Mouse (Mus musculus) forebrain, embryonic 14.5 days (tissue): ENCODE results near the gene Dbp. TPM values are rescaled to one million over a fixed set of nuclear protein-coding genes. Genes with fewer than 3 reads are reported as not detected.

Experiments used
- ATAC-seq: fragments of 200-750 bp; cut with Nextera tagmentation; 2 replicates; pipeline ENCODE4 v1.8.0; 2017; ENCODE audit warnings: mild to moderate bottlenecking, moderate library complexity
- DNase-seq: peaks from one replicate; pipeline ENCODE4 v3.0.0-alpha.2; 2015; ENCODE audit warnings: low spot score
- H3K27ac ChIP-seq: fragments of 300-500 bp; sonication (generic); 2 replicates; pipeline ENCODE4 v1.5.1; 2014; ENCODE audit warnings: low read depth, mild to moderate bottlenecking, control low read depth, low read length, moderate library complexity
- H3K27me3 ChIP-seq: fragments of 300-500 bp; sonication (generic); replicated peaks from 2 replicates; pipeline ENCODE4 v1.6.1; 2014; ENCODE audit warnings: low read length, control low read depth, mixed read lengths; ENCODE audit not compliant: control insufficient read depth, insufficient read depth
- H3K36me3 ChIP-seq: fragments of 300-500 bp; sonication (generic); 2 replicates; pipeline ENCODE4 v1.6.1; 2014; ENCODE audit warnings: low read length, control low read depth; ENCODE audit not compliant: control insufficient read depth, insufficient read depth
- H3K4me1 ChIP-seq: fragments of 300-500 bp; sonication (generic); 2 replicates; pipeline ENCODE4 v1.6.1; 2014; ENCODE audit warnings: antibody characterized with exemption, low read length, control low read depth; ENCODE audit not compliant: control insufficient read depth, insufficient read depth
- H3K4me2 ChIP-seq: fragments of 300-500 bp; sonication (generic); 2 replicates; pipeline ENCODE4 v1.6.1; 2014; ENCODE audit warnings: mild to moderate bottlenecking, control low read depth, low read length
- H3K4me3 ChIP-seq: fragments of 300-500 bp; sonication (generic); 2 replicates; pipeline ENCODE4 v1.5.1; 2014; ENCODE audit warnings: low read depth, low read length, control low read depth
- H3K9ac ChIP-seq: fragments of 300-500 bp; sonication (generic); 2 replicates; pipeline ENCODE4 v1.6.1; 2014; ENCODE audit warnings: mild to moderate bottlenecking, low read length, control low read depth, moderate library complexity
- H3K9me3 ChIP-seq: fragments of 300-500 bp; sonication (generic); replicated peaks from 2 replicates; pipeline ENCODE4 v1.6.1; 2016; ENCODE audit warnings: low read length, control low read depth, mixed read lengths; ENCODE audit not compliant: control insufficient read depth
- WGBS: fragments of 180-500 bp; shearing (Covaris S2); extraction: QIAGEN DNeasy Blood & Tissue Kit; methylation state at CpG from one replicate; pipeline ENCODE4 v1.1.7; 2014; 5-methylcytosine and 5-hydroxymethylcytosine counted together
- polyA plus RNA-seq: library from polyadenylated mRNA; unstranded; fragments of >200 nt; fragmentation: Nextera tagmentation; extraction: Ambion mirVana; gene quantifications from 2 replicates; pipeline ENCODE4 v1.2.1, GENCODE M21; 2014

Dbp gene
- polyA plus RNA-seq, 1 experiment from 2014 or later = 3.6 TPM

- no peaks in the 10 kb centered on the region for H3K36me3 ChIP-seq
- no peaks in the 10 kb centered on the region for H3K9me3 ChIP-seq
- H3K4me3 ChIP-seq = peak overlapping the region; percentile 38; the same call in 1 of the 2 replicates
- 91% methylated on average over 11 of the region's 11 CpGs for WGBS
- no peak overlapping the region for H3K9ac ChIP-seq
- H3K4me2 ChIP-seq = peak overlapping the region; percentile 83
- no peak for ATAC-seq
- peaks cover 22% of the 10 kb centered on the region for H3K4me1 ChIP-seq
- DNase-seq = no peak
- H3K27ac ChIP-seq = no peak overlapping the region
- peaks cover 15% of the 10 kb centered on the region for H3K27me3 ChIP-seq
These were observed 3.3 kb upstream of the Dbp start for GRCm38 (mm10) chr7:45701607-45702006.

DNA sequence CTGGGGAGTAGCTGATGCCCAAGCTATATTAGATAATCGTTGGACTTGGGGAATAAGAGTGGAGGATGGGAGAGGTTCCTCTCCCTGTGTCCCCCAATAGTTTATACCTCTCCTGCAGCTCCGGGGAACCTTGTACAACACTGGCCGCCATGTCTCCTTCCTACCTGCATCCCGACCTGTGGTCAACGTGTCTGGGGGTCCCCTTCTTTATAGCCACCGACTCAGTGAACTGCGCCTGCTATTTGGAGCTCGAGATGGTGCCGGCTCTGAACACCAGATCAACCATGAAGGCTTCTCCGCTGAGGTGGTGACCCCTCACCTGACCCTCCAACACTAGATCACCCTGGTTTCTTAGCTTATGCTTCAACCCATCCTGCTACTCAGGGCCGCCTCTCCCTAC is 2.6 kb upstream of the Dbp start:
- Histone ChIP-seq H3K27me3 (peaks cover 15% of the 10 kb centered on the region), H3K4me1 (peaks cover 28% of the 10 kb centered on the region), H3K4me3 (no peak overlapping the region), H3K9ac (no peak overlapping the region), H3K36me3 (no peaks in the 10 kb centered on the region), H3K4me2 (no peak overlapping the region), H3K27ac (no peak overlapping the region), H3K9me3 (no peaks in the 10 kb centered on the region)
- 93% methylated on average over 11 of the region's 11 CpGs for WGBS
- DNase-seq (no peak), ATAC-seq (no peak)

- 94% methylated on average over 17 of the region's 17 CpGs for WGBS
- peaks cover 15% of the 10 kb centered on the region for H3K27me3 ChIP-seq
- peak overlapping the region; percentile 38; the same call in 1 of the 2 replicates for H3K9ac ChIP-seq
- H3K4me2 ChIP-seq = peak overlapping the region; percentile 98
- peak overlapping the region; percentile 52; the same call in 1 of the 2 replicates for H3K4me3 ChIP-seq
- peaks cover 34% of the 10 kb centered on the region for H3K4me1 ChIP-seq
- 0 out of 2 replicates have a peak overlapping the region, but pooled peaks have one; percentile 82 for H3K27ac ChIP-seq
- DNase-seq (no peak), ATAC-seq (no peak)
- no peaks in the 10 kb centered on the region for H3K9me3 ChIP-seq
- H3K36me3 ChIP-seq = no peaks in the 10 kb centered on the region
These were observed 1.9 kb upstream of the Dbp start for GRCm38 (mm10) chr7:45702809-45703520.

- 35% methylated on average over 12 of the region's 12 CpGs for WGBS
- no peak for ATAC-seq
- H3K4me3 ChIP-seq = peak overlapping the region; percentile 52
- peak overlapping the region; percentile 82 for H3K27ac ChIP-seq
- H3K9me3 ChIP-seq = no peaks in the 10 kb centered on the region
- H3K27me3 ChIP-seq = peaks cover 12% of the 10 kb centered on the region
- no peaks in the 10 kb centered on the region for H3K36me3 ChIP-seq
- peak overlapping the region; percentile 98 for H3K4me2 ChIP-seq
- H3K9ac ChIP-seq = peak overlapping the region; percentile 38; the same call in 1 of the 2 replicates
- H3K4me1 ChIP-seq = peaks cover 40% of the 10 kb centered on the region
- no peak for DNase-seq
These were observed 1.3 kb upstream of the Dbp start for GRCm38 (mm10) chr7:45703521-45704033.

DNA sequence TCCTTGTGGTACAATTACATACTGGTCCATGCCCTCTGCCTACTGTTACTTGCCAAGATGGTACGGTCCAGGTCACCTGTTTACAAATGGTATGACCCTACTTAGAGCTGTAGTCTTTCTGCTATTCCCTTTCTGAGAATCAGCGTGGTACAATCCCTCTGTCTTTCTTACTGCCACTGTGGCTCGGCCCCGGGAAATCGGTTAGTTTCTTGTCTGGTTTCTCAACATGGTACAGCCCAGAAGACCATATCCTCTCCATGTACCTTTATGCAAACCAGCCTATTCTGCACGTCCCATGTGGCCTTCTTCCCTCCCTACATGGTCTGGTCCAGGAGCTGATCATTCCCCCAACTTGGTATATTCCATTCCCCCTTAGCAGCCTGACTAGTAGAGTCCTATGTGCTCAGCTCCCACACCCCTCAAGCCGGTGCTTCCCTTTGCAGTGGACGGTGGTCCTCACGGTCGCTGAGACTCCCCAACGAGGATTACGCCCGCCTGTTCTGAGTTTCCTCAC is 785 bp upstream of the Dbp start:
- DNase-seq = peak; percentile 90
- 2% methylated on average over 13 of the region's 13 CpGs for WGBS
- Histone ChIP-seq H3K27me3 (peaks cover 8% of the 10 kb centered on the region; the same call in 1 of the 2 replicates), H3K27ac (peak overlapping the region; percentile 82), H3K9me3 (no peaks in the 10 kb centered on the region), H3K4me2 (peak overlapping the region; percentile 98), H3K4me3 (peak overlapping the region; percentile 52), H3K36me3 (no peaks in the 10 kb centered on the region), H3K9ac (peak overlapping the region; percentile 38), H3K4me1 (peaks cover 45% of the 10 kb centered on the region)
- peak; percentile 49 for ATAC-seq

DNA sequence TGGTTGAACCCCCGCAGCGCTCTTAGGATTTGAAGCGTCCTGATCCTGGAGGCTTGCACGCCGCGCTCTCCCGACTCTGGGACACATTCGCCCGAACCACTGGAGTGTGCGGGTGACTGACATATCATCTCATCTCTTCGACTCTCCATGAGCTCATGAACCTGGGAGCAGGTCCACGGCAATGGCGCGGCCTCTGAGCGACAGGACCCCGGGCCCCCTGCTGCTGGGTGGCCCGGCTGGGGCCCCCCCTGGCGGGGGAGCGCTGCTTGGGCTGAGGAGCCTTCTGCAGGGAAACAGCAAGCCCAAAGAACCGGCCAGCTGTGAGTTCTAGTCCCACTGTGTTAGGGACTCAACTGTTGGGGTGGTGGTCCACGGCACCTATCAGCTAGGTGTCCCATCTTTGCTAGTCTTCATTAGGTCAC is 566 bp downstream of the Dbp start:
- Histone ChIP-seq H3K36me3 (peaks cover 10% of the 10 kb centered on the region), H3K27ac (peak overlapping the region; percentile 63), H3K9ac (peak overlapping the region; percentile 75), H3K9me3 (no peaks in the 10 kb centered on the region), H3K27me3 (no peaks in the 10 kb centered on the region), H3K4me1 (peaks cover 46% of the 10 kb centered on the region), H3K4me3 (peak overlapping the region; percentile 52), H3K4me2 (peak overlapping the region; percentile 98)
- ATAC-seq (no peak), DNase-seq (no peak)
- 0% methylated on average over 21 of the region's 21 CpGs for WGBS

GRCm38 (mm10) chr7:45705873-45706281 is 989 bp downstream of the Dbp start:
- Histone ChIP-seq H3K27me3 (no peaks in the 10 kb centered on the region), H3K9ac (peak overlapping the region; percentile 75), H3K36me3 (peaks cover 14% of the 10 kb centered on the region), H3K9me3 (no peaks in the 10 kb centered on the region), H3K4me2 (peak overlapping the region; percentile 98), H3K4me1 (peaks cover 46% of the 10 kb centered on the region), H3K27ac (no peak overlapping the region; the same call in 1 of the 2 replicates), H3K4me3 (peak overlapping the region; percentile 52)
- ATAC-seq (no peak), DNase-seq (no peak)
- WGBS = 0% methylated on average over 7 of the region's 7 CpGs

- H3K9ac ChIP-seq = peak overlapping the region; percentile 75
- H3K4me1 ChIP-seq = peaks cover 42% of the 10 kb centered on the region
- DNase-seq (peak; percentile 82), ATAC-seq (peak; percentile 4; the same call in 1 of the 2 replicates)
- WGBS = 0% methylated on average over 35 of the region's 45 CpGs
- peak overlapping the region; percentile 63; the same call in 1 of the 2 replicates for H3K27ac ChIP-seq
- no peaks in the 10 kb centered on the region for H3K27me3 ChIP-seq
- peak overlapping the region; percentile 98 for H3K4me2 ChIP-seq
- H3K36me3 ChIP-seq = peaks cover 23% of the 10 kb centered on the region
- H3K9me3 ChIP-seq = no peaks in the 10 kb centered on the region
- H3K4me3 ChIP-seq = peak overlapping the region; percentile 52
These were observed 1.9 kb downstream of the Dbp start for GRCm38 (mm10) chr7:45706721-45707241.
